In the genomic region with DNA sequence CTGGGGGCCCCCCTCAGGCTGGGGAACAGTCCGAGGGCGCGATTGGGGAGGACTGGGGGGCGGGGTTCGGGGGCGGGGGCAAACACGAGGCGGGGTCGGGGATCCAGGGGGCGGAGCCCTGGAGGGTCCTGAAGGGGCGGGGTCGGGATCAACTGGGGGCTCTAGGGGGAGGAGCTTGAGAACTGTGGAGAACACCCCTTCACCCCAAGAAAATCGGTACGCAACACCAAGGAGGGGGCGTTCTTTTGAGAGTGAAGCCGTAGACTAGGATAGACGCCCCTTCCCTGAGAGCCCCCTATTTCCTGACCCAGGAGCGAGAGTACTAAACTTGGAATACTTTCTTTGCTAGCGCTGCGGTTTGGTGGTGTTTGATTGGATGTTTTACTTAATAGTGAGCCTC, we compare ENCODE assay signal across 9 mouse cellular contexts. TPM values are rescaled to one million over a fixed set of nuclear protein-coding genes. Genes with fewer than 3 reads are reported as not detected.
DNase-seq lines count a peak whose midpoint lies in the region; ATAC-seq and TF ChIP-seq lines count a peak whose summit lies in the region.
"Had no signal": no experiment of that assay in that cellular context is flagged by ENCODE, and none has a peak within 500 bp of the region (broad histone marks: within the 10 kb centered on the region; RNA-seq: fewer than 3 reads in every experiment).

No protein-coding gene starts in this region.

- WGBS in cerebellum, adult 2 months, result 1% methylated on average over 15 of the region's 20 CpGs
- 2% methylated on average over 10 of the region's 20 CpGs for WGBS in spleen, adult 2 months
- WGBS in limb, embryonic 10.5 days, result 3% methylated on average over 15 of the region's 20 CpGs
- WGBS in neural tube, embryonic 14.5 days, result under 1% methylated on average over 18 of the region's 20 CpGs

- no peak overlapping the region for H3K27ac ChIP-seq in cerebellum, adult 2 months (ENCODE audit: insufficient read depth, low read length)
- H3K27ac ChIP-seq in spleen, adult 2 months (ENCODE audit: insufficient read depth, low read length), result no peak overlapping the region
- peak overlapping the region; percentile 94 for H3K27ac ChIP-seq in limb, embryonic 10.5 days
- peak overlapping the region; percentile 77 for H3K27ac ChIP-seq in neural tube, embryonic 14.5 days (ENCODE audit: low read depth, low read length)

- H3K9me3 ChIP-seq in limb, embryonic 10.5 days (replicated peaks), result no peaks in the 10 kb centered on the region
- H3K9me3 ChIP-seq in neural tube, embryonic 14.5 days (ENCODE audit: control insufficient read depth, low read length), result no peaks in the 10 kb centered on the region

- peaks cover 31% of the 10 kb centered on the region for H3K36me3 ChIP-seq in spleen, adult 2 months (ENCODE audit: control insufficient read depth, insufficient read depth, low read length)
- H3K36me3 ChIP-seq in limb, embryonic 10.5 days, result peaks cover 59% of the 10 kb centered on the region
- peaks cover 23% of the 10 kb centered on the region for H3K36me3 ChIP-seq in neural tube, embryonic 14.5 days (ENCODE audit: control insufficient read depth, insufficient read depth, low read length)

- H3K4me1 ChIP-seq in cerebellum, adult 2 months (ENCODE audit: control insufficient read depth, insufficient read depth, low read length), result peaks cover 11% of the 10 kb centered on the region
- peaks cover 15% of the 10 kb centered on the region; the same call in 1 of the 2 replicates for H3K4me1 ChIP-seq in spleen, adult 2 months (ENCODE audit: control insufficient read depth, insufficient read depth, insufficient read length)
- H3K4me1 ChIP-seq in limb, embryonic 10.5 days, result peaks cover 49% of the 10 kb centered on the region
- H3K4me1 ChIP-seq in neural tube, embryonic 14.5 days (ENCODE audit: control insufficient read depth, insufficient read depth, low read length), result peaks cover 22% of the 10 kb centered on the region

- no peak for TF ChIP-seq CTCF in cerebellum, adult 2 months (IDR thresholded peaks at IDR 0.05; ENCODE audit: borderline replicate concordance, insufficient read depth, low read depth, low read length)
- TF ChIP-seq CTCF in spleen, adult 2 months (IDR thresholded peaks at IDR 0.05; ENCODE audit: extremely low read depth, insufficient read depth, insufficient read length, insufficient replicate concordance), result no peak

- no peak for TF ChIP-seq POLR2A in cerebellum, adult 2 months (IDR thresholded peaks at IDR 0.05; ENCODE audit: borderline replicate concordance, insufficient read depth, low read length)
- TF ChIP-seq POLR2A in spleen, adult 2 months (IDR thresholded peaks at IDR 0.05; ENCODE audit: low read depth, low read length), result no peak

- no peaks in the 10 kb centered on the region for H3K27me3 ChIP-seq in cerebellum, adult 2 months (ENCODE audit: control insufficient read depth, insufficient read depth, low read length)
- no peaks in the 10 kb centered on the region for H3K27me3 ChIP-seq in spleen, adult 2 months (ENCODE audit: control insufficient read depth, insufficient read depth, low read length)
- peaks cover 7% of the 10 kb centered on the region; the same call in 1 of the 2 replicates for H3K27me3 ChIP-seq in limb, embryonic 10.5 days (ENCODE audit: low read depth, poor library complexity, severe bottlenecking)
- no peaks in the 10 kb centered on the region for H3K27me3 ChIP-seq in neural tube, embryonic 14.5 days (ENCODE audit: control insufficient read depth, insufficient read depth, low read length)

- peak overlapping the region; percentile 57 for H3K9ac ChIP-seq in neural tube, embryonic 14.5 days (replicated peaks; ENCODE audit: low read depth, low read length)

- DNase-seq in cerebellum, adult 2 months, result peak in 1 of 2 experiments; percentile 57
- DNase-seq in cerebellum, postnatal 14 days, result no peak
- no peak for DNase-seq in spleen, adult 2 months (ENCODE audit: low read depth in 1 of 2, low spot score in 2 of 2)
- no peak for DNase-seq in spleen, postnatal 36 days (ENCODE audit: low spot score in 2 of 2)
- DNase-seq in limb, embryonic 10.5 days (ENCODE audit: low spot score), result no peak
- no peak for DNase-seq in natural killer cell, adult 2 months (ENCODE audit: low spot score in 2 of 2)

- H3K4me3 ChIP-seq in cerebellum, adult 2 months (replicated peaks; ENCODE audit: insufficient read depth, low read depth, low read length), result peak overlapping the region; percentile 68
- peak overlapping the region; percentile 63 for H3K4me3 ChIP-seq in spleen, adult 2 months (ENCODE audit: extremely low read depth, insufficient read depth, insufficient read length)
- peak overlapping the region; percentile 72 for H3K4me3 ChIP-seq in limb, embryonic 10.5 days
- H3K4me3 ChIP-seq in neural tube, embryonic 14.5 days (ENCODE audit: low read depth, low read length), result peak overlapping the region; percentile 45

- ATAC-seq in neural tube, embryonic 14.5 days (ENCODE audit: low read depth), result peak; percentile 19
- no peak for ATAC-seq in monocyte, adult 5-6 weeks (replicated peaks; ENCODE audit: insufficient number of reproducible peaks, low FRiP score, low TSS enrichment, poor library complexity, severe bottlenecking)

- H3K4me2 ChIP-seq in neural tube, embryonic 14.5 days (ENCODE audit: low read depth, low read length), result peak overlapping the region; percentile 41

RNA-seq across cellular contexts. Expression of a gene that starts 0.6 kb away (rescaled TPM):
- polyA plus RNA-seq in cerebellum, adult 2 months (2012; rRNA removed), result 30.2 and 33.4 TPM in 2 replicates
- 62.9 and 122 TPM in 2 replicates for polyA plus RNA-seq in spleen, adult 2 months (2012; rRNA removed)
- 20.2 and 23.2 TPM in 2 replicates for polyA plus RNA-seq in limb, embryonic 10.5 days (2016; fragmentation: Nextera tagmentation; extraction: Ambion mirVana)
- polyA plus RNA-seq in neural tube, embryonic 14.5 days (2014; fragmentation: Nextera tagmentation; extraction: Ambion mirVana), result 6.5 and 8.9 TPM in 2 replicates
- total RNA-seq in monocyte, adult 5-6 weeks (2017), result 21.8 to 32.2 TPM (median 31.5 TPM) in 3 replicates

RNA-seq across cellular contexts. Expression of a gene that starts 0.6 kb away (rescaled TPM):
- 27.7 and 28.5 TPM in 2 replicates for polyA plus RNA-seq in cerebellum, adult 2 months (2012; rRNA removed)
- 188 and 240 TPM in 2 replicates for polyA plus RNA-seq in spleen, adult 2 months (2012; rRNA removed)
- polyA plus RNA-seq in limb, embryonic 10.5 days (2016; fragmentation: Nextera tagmentation; extraction: Ambion mirVana), result 9.2 and 16.0 TPM in 2 replicates
- polyA plus RNA-seq in neural tube, embryonic 14.5 days (2014; fragmentation: Nextera tagmentation; extraction: Ambion mirVana), result 35.7 and 36.2 TPM in 2 replicates
- 129 to 172 TPM (median 140 TPM) in 3 replicates for total RNA-seq in monocyte, adult 5-6 weeks (2017)

RNA-seq across cellular contexts. Expression of a gene that starts 7.1 kb away (rescaled TPM):
- 28.6 and 30.4 TPM in 2 replicates for polyA plus RNA-seq in cerebellum, adult 2 months (2012; rRNA removed)
- 56.8 and 65.6 TPM in 2 replicates for polyA plus RNA-seq in spleen, adult 2 months (2012; rRNA removed)
- polyA plus RNA-seq in limb, embryonic 10.5 days (2016; fragmentation: Nextera tagmentation; extraction: Ambion mirVana), result 88.1 and 92.2 TPM in 2 replicates
- 46.0 and 54.1 TPM in 2 replicates for polyA plus RNA-seq in neural tube, embryonic 14.5 days (2014; fragmentation: Nextera tagmentation; extraction: Ambion mirVana)
- 38.2 to 72.8 TPM (median 49.3 TPM) in 3 replicates for total RNA-seq in monocyte, adult 5-6 weeks (2017)

RNA-seq across cellular contexts. Expression of a gene that starts 11.4 kb away (rescaled TPM):
- polyA plus RNA-seq in cerebellum, adult 2 months (2012; rRNA removed), result 0.48 and 0.65 TPM in 2 replicates
- 0.47 and 0.68 TPM in 2 replicates for polyA plus RNA-seq in spleen, adult 2 months (2012; rRNA removed)
- 0.20 and 0.38 TPM in 2 replicates for polyA plus RNA-seq in limb, embryonic 10.5 days (2016; fragmentation: Nextera tagmentation; extraction: Ambion mirVana)
- 0.70 and 0.79 TPM in 2 replicates for polyA plus RNA-seq in neural tube, embryonic 14.5 days (2014; fragmentation: Nextera tagmentation; extraction: Ambion mirVana)
- total RNA-seq in monocyte, adult 5-6 weeks (2017), result 1.6 to 5.9 TPM (median 5.5 TPM) in 3 replicates
- polyA plus RNA-seq: gonadal fat pad, adult 2 months had no signal

RNA-seq across cellular contexts. Expression of a gene that starts 13.0 kb away (rescaled TPM):
- 171 and 183 TPM in 2 replicates for polyA plus RNA-seq in cerebellum, adult 2 months (2012; rRNA removed)
- polyA plus RNA-seq in spleen, adult 2 months (2012; rRNA removed), result 234 and 301 TPM in 2 replicates
- 43.2 and 43.9 TPM in 2 replicates for polyA plus RNA-seq in limb, embryonic 10.5 days (2016; fragmentation: Nextera tagmentation; extraction: Ambion mirVana)
- 48.8 and 51.3 TPM in 2 replicates for polyA plus RNA-seq in neural tube, embryonic 14.5 days (2014; fragmentation: Nextera tagmentation; extraction: Ambion mirVana)
- 43.6 to 72.8 TPM (median 71.4 TPM) in 3 replicates for total RNA-seq in monocyte, adult 5-6 weeks (2017)

Comparison
In these comparisons a context has a peak if more than half of its experiments do, and no peak if none do; other contexts are left out.
1. H3K27ac ChIP-seq: peak in limb, embryonic 10.5 days (single experiment) and neural tube, embryonic 14.5 days (single experiment); none in cerebellum, adult 2 months (single experiment) and spleen, adult 2 months (single experiment).
2. Peak in every context shown above with its lines, with median percentiles within 50 percentile points of each other: H3K4me3 ChIP-seq.